Mouse (Mus musculus): ENCODE results near the gene Rps21. TPM values are rescaled to one million over a fixed set of nuclear protein-coding genes. Genes with fewer than 3 reads are reported as not detected.

The Rps21 gene
- polyA plus RNA-seq, 1 experiment from 2014 or later: 468 TPM

- DNase-seq (ENCODE audit: low spot score) (no peak), ATAC-seq (replicated peaks; ENCODE audit: low FRiP score) (no peak)
- no peak overlapping the region for H3K4me2 ChIP-seq (ENCODE audit: low read depth, low read length, severe bottlenecking)
- WGBS: 91% methylated on average over 8 of the region's 8 CpGs
- no peaks in the 10 kb centered on the region for H3K9me3 ChIP-seq (ENCODE audit: control insufficient read depth, low read length)
- no peak overlapping the region for H3K9ac ChIP-seq (ENCODE audit: low read length)
- no peak overlapping the region for H3K4me3 ChIP-seq (ENCODE audit: low read depth, low read length)
- no peaks in the 10 kb centered on the region for H3K27me3 ChIP-seq (ENCODE audit: control insufficient read depth, insufficient read depth, low read length)
- no peaks in the 10 kb centered on the region for H3K36me3 ChIP-seq (ENCODE audit: control insufficient read depth, insufficient read depth, low read length)
- H3K27ac ChIP-seq (ENCODE audit: low read depth, low read length): no peak overlapping the region
- peaks cover 11% of the 10 kb centered on the region for H3K4me1 ChIP-seq (replicated peaks; ENCODE audit: control insufficient read depth, insufficient read depth, low read length)
Measured at GRCm38 (mm10) chr2:180217587-180217986, 39.6 kb upstream of the Rps21 start.

GRCm38 (mm10) chr2:180218241-180218640, 38.9 kb upstream of the Rps21 start:
- Histone ChIP-seq H3K4me1 (replicated peaks; ENCODE audit: control insufficient read depth, insufficient read depth, low read length) (peaks cover 12% of the 10 kb centered on the region), H3K4me3 (ENCODE audit: low read depth, low read length) (no peak overlapping the region), H3K4me2 (ENCODE audit: low read depth, low read length, severe bottlenecking) (no peak overlapping the region), H3K9me3 (ENCODE audit: control insufficient read depth, low read length) (no peaks in the 10 kb centered on the region), H3K27ac (ENCODE audit: low read depth, low read length) (no peak overlapping the region), H3K36me3 (ENCODE audit: control insufficient read depth, insufficient read depth, low read length) (no peaks in the 10 kb centered on the region), H3K27me3 (ENCODE audit: control insufficient read depth, insufficient read depth, low read length) (0 out of 2 replicates have a peak, but pooled peaks cover under 1% of the 10 kb centered on the region), H3K9ac (ENCODE audit: low read length) (no peak overlapping the region)
- 70% methylated on average over 3 of the region's 3 CpGs for WGBS
- DNase-seq (ENCODE audit: low spot score) (no peak), ATAC-seq (replicated peaks; ENCODE audit: low FRiP score) (no peak)

- Histone ChIP-seq H3K9ac (ENCODE audit: low read length) (no peak overlapping the region), H3K27me3 (ENCODE audit: control insufficient read depth, insufficient read depth, low read length) (0 out of 2 replicates have a peak, but pooled peaks cover 2% of the 10 kb centered on the region), H3K36me3 (ENCODE audit: control insufficient read depth, insufficient read depth, low read length) (no peaks in the 10 kb centered on the region), H3K4me2 (ENCODE audit: low read depth, low read length, severe bottlenecking) (no peak overlapping the region), H3K4me3 (ENCODE audit: low read depth, low read length) (no peak overlapping the region), H3K4me1 (replicated peaks; ENCODE audit: control insufficient read depth, insufficient read depth, low read length) (peaks cover 12% of the 10 kb centered on the region), H3K9me3 (ENCODE audit: control insufficient read depth, low read length) (no peaks in the 10 kb centered on the region), H3K27ac (ENCODE audit: low read depth, low read length) (no peak overlapping the region)
- no peak for ATAC-seq (replicated peaks; ENCODE audit: low FRiP score)
- WGBS: 24% methylated on average over 5 of the region's 5 CpGs
- no peak for DNase-seq (ENCODE audit: low spot score)
Measured at GRCm38 (mm10) chr2:180218677-180219076, 38.5 kb upstream of the Rps21 start.

GRCm38 (mm10) chr2:180219145-180219943, 37.8 kb upstream of the Rps21 start:
- H3K9ac ChIP-seq (ENCODE audit: low read length): no peak overlapping the region
- H3K4me3 ChIP-seq (ENCODE audit: low read depth, low read length): no peak overlapping the region
- no peak overlapping the region for H3K4me2 ChIP-seq (ENCODE audit: low read depth, low read length, severe bottlenecking)
- no peaks in the 10 kb centered on the region for H3K36me3 ChIP-seq (ENCODE audit: control insufficient read depth, insufficient read depth, low read length)
- 80% methylated on average over 15 of the region's 15 CpGs for WGBS
- H3K27me3 ChIP-seq (ENCODE audit: control insufficient read depth, insufficient read depth, low read length): peaks cover 3% of the 10 kb centered on the region; the same call in 1 of the 2 replicates
- DNase-seq (ENCODE audit: low spot score) (no peak), ATAC-seq (replicated peaks; ENCODE audit: low FRiP score) (no peak)
- H3K27ac ChIP-seq (ENCODE audit: low read depth, low read length): no peak overlapping the region
- H3K4me1 ChIP-seq (replicated peaks; ENCODE audit: control insufficient read depth, insufficient read depth, low read length): peaks cover 12% of the 10 kb centered on the region
- no peaks in the 10 kb centered on the region for H3K9me3 ChIP-seq (ENCODE audit: control insufficient read depth, low read length)

DNA sequence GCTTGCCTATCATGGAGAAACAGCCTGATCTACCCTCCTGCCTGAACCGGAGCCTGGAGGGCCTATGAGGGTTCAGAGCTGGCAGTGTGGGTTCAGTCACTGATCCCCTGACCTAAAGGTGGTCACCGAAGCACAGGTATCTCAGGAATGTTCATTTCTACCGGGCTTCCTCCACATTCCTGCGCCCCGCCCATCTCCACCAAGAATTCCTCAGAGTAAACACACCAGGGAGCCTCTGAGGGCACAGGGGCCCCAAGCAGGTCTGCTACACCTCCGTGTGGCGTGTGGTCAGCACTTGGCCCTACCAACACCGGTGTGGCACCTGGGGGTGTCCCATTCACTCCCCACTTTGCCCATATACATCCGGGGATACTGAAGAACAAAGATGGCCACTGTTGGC, 37.0 kb upstream of the Rps21 start:
- Histone ChIP-seq H3K4me1 (replicated peaks; ENCODE audit: control insufficient read depth, insufficient read depth, low read length) (peaks cover 15% of the 10 kb centered on the region), H3K9ac (ENCODE audit: low read length) (no peak overlapping the region), H3K36me3 (ENCODE audit: control insufficient read depth, insufficient read depth, low read length) (no peaks in the 10 kb centered on the region), H3K27ac (ENCODE audit: low read depth, low read length) (no peak overlapping the region), H3K9me3 (ENCODE audit: control insufficient read depth, low read length) (no peaks in the 10 kb centered on the region), H3K27me3 (ENCODE audit: control insufficient read depth, insufficient read depth, low read length) (peaks cover 7% of the 10 kb centered on the region; the same call in 1 of the 2 replicates), H3K4me3 (ENCODE audit: low read depth, low read length) (no peak overlapping the region), H3K4me2 (ENCODE audit: low read depth, low read length, severe bottlenecking) (no peak overlapping the region)
- 87% methylated on average over 9 of the region's 9 CpGs for WGBS
- ATAC-seq (replicated peaks; ENCODE audit: low FRiP score) (no peak), DNase-seq (ENCODE audit: low spot score) (no peak)

DNA sequence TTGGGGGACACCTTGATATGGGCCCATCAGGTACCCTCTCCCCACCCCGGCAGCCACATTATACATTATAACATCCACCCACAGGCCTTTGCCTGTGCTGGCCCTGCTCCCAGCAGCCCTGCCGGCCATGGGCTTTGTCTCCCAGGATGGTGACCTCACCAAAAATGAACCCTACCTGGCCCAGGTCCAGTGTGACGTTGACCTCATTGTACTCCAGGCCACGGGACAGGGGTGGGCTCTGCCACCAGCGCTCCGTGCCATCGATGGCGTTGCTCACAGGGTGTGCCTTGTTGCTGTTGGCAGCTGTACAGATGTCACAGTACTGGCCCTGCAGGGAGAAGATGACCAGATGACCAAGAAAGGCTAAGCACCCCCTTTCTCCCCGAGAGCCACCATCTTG, 36.1 kb upstream of the Rps21 start:
- ATAC-seq (replicated peaks; ENCODE audit: low FRiP score): no peak
- H3K4me3 ChIP-seq (ENCODE audit: low read depth, low read length): no peak overlapping the region
- no peaks in the 10 kb centered on the region for H3K9me3 ChIP-seq (ENCODE audit: control insufficient read depth, low read length)
- peaks cover 7% of the 10 kb centered on the region; the same call in 1 of the 2 replicates for H3K27me3 ChIP-seq (ENCODE audit: control insufficient read depth, insufficient read depth, low read length)
- 95% methylated on average over 9 of the region's 9 CpGs for WGBS
- DNase-seq (ENCODE audit: low spot score): no peak
- H3K4me2 ChIP-seq (ENCODE audit: low read depth, low read length, severe bottlenecking): no peak overlapping the region
- H3K36me3 ChIP-seq (ENCODE audit: control insufficient read depth, insufficient read depth, low read length): no peaks in the 10 kb centered on the region
- peaks cover 13% of the 10 kb centered on the region for H3K4me1 ChIP-seq (replicated peaks; ENCODE audit: control insufficient read depth, insufficient read depth, low read length)
- no peak overlapping the region for H3K9ac ChIP-seq (ENCODE audit: low read length)
- H3K27ac ChIP-seq (ENCODE audit: low read depth, low read length): no peak overlapping the region

DNA sequence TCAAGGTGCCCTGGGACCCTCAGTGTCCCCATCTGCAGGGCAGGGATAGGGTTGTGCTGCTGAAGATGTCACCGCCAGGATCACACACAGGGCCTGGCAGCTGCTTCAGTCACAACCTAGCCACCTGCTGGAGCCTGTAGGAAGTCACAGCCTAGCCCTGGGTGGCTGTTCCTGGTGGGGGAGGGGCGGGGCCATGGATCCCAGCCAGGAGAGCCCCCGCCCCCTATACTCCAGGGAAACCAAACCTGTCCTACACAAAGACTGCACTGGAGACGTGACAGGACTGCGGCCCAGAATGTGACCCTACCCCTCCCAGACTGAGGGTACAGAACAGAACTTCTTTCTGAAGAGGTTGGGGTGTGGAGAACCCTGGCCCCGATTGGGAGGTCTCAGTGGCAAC, 34.9 kb upstream of the Rps21 start:
- no peak overlapping the region for H3K4me2 ChIP-seq (ENCODE audit: low read depth, low read length, severe bottlenecking)
- no peak overlapping the region for H3K4me3 ChIP-seq (ENCODE audit: low read depth, low read length)
- H3K36me3 ChIP-seq (ENCODE audit: control insufficient read depth, insufficient read depth, low read length): no peaks in the 10 kb centered on the region
- H3K27me3 ChIP-seq (ENCODE audit: control insufficient read depth, insufficient read depth, low read length): peaks cover 7% of the 10 kb centered on the region
- H3K9ac ChIP-seq (ENCODE audit: low read length): no peak overlapping the region
- H3K9me3 ChIP-seq (ENCODE audit: control insufficient read depth, low read length): no peaks in the 10 kb centered on the region
- H3K4me1 ChIP-seq (replicated peaks; ENCODE audit: control insufficient read depth, insufficient read depth, low read length): peaks cover 18% of the 10 kb centered on the region
- no peak overlapping the region for H3K27ac ChIP-seq (ENCODE audit: low read depth, low read length)
- DNase-seq (ENCODE audit: low spot score) (peak; percentile 71), ATAC-seq (replicated peaks; ENCODE audit: low FRiP score) (no peak)
- 17% methylated on average over 6 of the region's 6 CpGs for WGBS

DNA sequence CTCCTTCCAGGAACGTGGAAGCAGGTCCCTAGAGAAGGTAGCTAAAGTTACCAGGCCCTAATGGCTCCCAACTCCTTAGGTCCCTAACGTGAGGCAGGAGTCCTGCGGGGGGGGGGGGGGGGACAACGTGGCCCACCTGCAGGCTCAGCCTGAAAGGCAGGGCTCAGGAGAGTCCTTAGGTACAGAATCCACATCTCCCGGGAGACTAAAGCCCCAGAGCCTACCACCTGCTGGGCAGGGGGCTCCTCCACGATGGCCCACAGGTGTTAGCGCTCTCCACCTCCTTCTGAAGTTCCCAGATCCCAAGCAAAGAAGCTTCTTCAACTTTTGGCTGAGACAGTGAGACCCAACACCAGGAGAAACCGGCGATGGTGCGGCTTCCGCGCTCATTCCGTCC, 32.5 kb upstream of the Rps21 start:
- peaks cover 21% of the 10 kb centered on the region for H3K4me1 ChIP-seq (replicated peaks; ENCODE audit: control insufficient read depth, insufficient read depth, low read length)
- no peak for DNase-seq (ENCODE audit: low spot score)
- peak overlapping the region; percentile 55; the same call in 1 of the 2 replicates for H3K9ac ChIP-seq (ENCODE audit: low read length)
- H3K27me3 ChIP-seq (ENCODE audit: control insufficient read depth, insufficient read depth, low read length): peaks cover 7% of the 10 kb centered on the region
- no peak overlapping the region for H3K27ac ChIP-seq (ENCODE audit: low read depth, low read length)
- peak overlapping the region; percentile 53 for H3K4me3 ChIP-seq (ENCODE audit: low read depth, low read length)
- H3K36me3 ChIP-seq (ENCODE audit: control insufficient read depth, insufficient read depth, low read length): no peaks in the 10 kb centered on the region
- no peak for ATAC-seq (replicated peaks; ENCODE audit: low FRiP score)
- no peaks in the 10 kb centered on the region for H3K9me3 ChIP-seq (ENCODE audit: control insufficient read depth, low read length)
- 0% methylated on average over 12 of the region's 13 CpGs for WGBS
- H3K4me2 ChIP-seq (ENCODE audit: low read depth, low read length, severe bottlenecking): peak overlapping the region; percentile 100

All from forebrain, embryonic 11.5 days (tissue).